Mouse (Mus musculus) hindbrain, postnatal 0 days (tissue): ENCODE data around the gene Nckap1. TPM values are rescaled to one million over a fixed set of nuclear protein-coding genes. Genes with fewer than 3 reads are reported as not detected.
A peak's percentile ranks its signal among the peaks of the same experiment; 100 is the strongest.

ENCODE experiments used
- ATAC-seq: fragments of 200-750 bp; cut with Nextera tagmentation; 2 replicates; pipeline ENCODE4 v1.8.0; 2017; ENCODE audit warnings: mild to moderate bottlenecking, moderate TSS enrichment, moderate library complexity
- DNase-seq: peaks from one replicate; pipeline ENCODE4 v3.0.0-alpha.2; 2015; ENCODE audit warnings: low spot score
- H3K27ac ChIP-seq: fragments of 300-500 bp; sonication (generic); 2 replicates; pipeline ENCODE4 v1.5.1; 2014; ENCODE audit warnings: mild to moderate bottlenecking
- H3K27me3 ChIP-seq: fragments of 300-500 bp; sonication (generic); 2 replicates; pipeline ENCODE4 v1.6.1; 2014; ENCODE audit warnings: low read length, mixed read lengths; ENCODE audit not compliant: insufficient read depth
- H3K36me3 ChIP-seq: fragments of 300-500 bp; sonication (generic); 2 replicates; pipeline ENCODE4 v1.6.1; 2014; ENCODE audit warnings: low read length, mixed read lengths; ENCODE audit not compliant: insufficient read depth
- H3K4me1 ChIP-seq: fragments of 300-500 bp; sonication (generic); 2 replicates; pipeline ENCODE4 v1.6.1; 2014; ENCODE audit warnings: antibody characterized with exemption, low read length, mixed read lengths; ENCODE audit not compliant: insufficient read depth
- H3K4me2 ChIP-seq: fragments of 300-500 bp; sonication (generic); 2 replicates; pipeline ENCODE4 v1.6.1; 2014; ENCODE audit warnings: low read depth, mild to moderate bottlenecking, low read length, moderate library complexity, mixed read lengths
- H3K4me3 ChIP-seq: fragments of 300-500 bp; sonication (generic); 2 replicates; pipeline ENCODE4 v1.5.1; 2014; ENCODE audit warnings: low read length
- H3K9ac ChIP-seq: fragments of 300-500 bp; sonication (generic); replicated peaks from 2 replicates; pipeline ENCODE4 v1.6.1; 2014; ENCODE audit warnings: mild to moderate bottlenecking, low read length, moderate library complexity, mixed read lengths
- H3K9me3 ChIP-seq: fragments of 300-500 bp; sonication (generic); 2 replicates; pipeline ENCODE4 v1.6.1; 2016; ENCODE audit warnings: low read length, mixed read lengths
- CTCF ChIP-seq: IDR thresholded peaks from 2 replicates; pipeline ENCODE4 v1.5.1; 2016; ENCODE audit warnings: antibody characterized with exemption, control low read depth, low read depth
- WGBS: fragments of 180-500 bp; shearing (Covaris S2); extraction: QIAGEN DNeasy Blood & Tissue Kit; methylation state at CpG from one replicate; pipeline ENCODE4 v1.1.7; 2014; 5-methylcytosine and 5-hydroxymethylcytosine counted together
- polyA plus RNA-seq: library from polyadenylated mRNA; unstranded; fragments of >200 nt; fragmentation: Nextera tagmentation; extraction: Ambion mirVana; gene quantifications from 2 replicates; pipeline ENCODE4 v1.2.1, GENCODE M21; 2015
- total RNA-seq: library from RNA; depleted of rRNA; stranded (reverse); fragments of >200 nt; gene quantifications from 2 replicates; pipeline ENCODE4 v1.2.3, GENCODE M21; 2014

Nckap1 gene
- total and polyA plus RNA-seq, 2 experiments from 2014 or later, result 81.9 to 119 TPM

DNA sequence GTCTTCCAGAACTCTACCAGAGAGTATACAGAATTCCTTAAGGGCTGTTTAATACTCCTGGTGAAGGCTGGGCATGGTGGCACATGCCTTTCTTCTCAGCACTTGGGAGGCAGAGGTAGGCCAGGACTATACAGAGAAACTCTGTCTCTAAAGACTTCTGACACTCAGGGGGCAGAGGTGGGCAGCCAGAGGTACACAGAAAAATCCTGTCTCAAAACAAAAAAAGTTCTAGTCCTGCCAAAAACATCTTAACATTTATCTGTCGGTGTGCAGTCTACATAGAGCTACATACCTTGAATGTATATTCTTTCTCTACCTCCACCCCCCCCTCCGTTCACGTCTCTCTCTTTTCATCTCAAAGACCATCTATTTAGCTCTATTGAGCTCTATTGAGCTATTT, 1.2 kb upstream of the Nckap1 start:
- H3K4me3 ChIP-seq, result no peak overlapping the region
- no peak overlapping the region for H3K4me2 ChIP-seq
- ATAC-seq (no peak), DNase-seq (no peak)
- H3K9ac ChIP-seq, result no peak overlapping the region
- H3K36me3 ChIP-seq, result no peaks in the 10 kb centered on the region
- TF ChIP-seq CTCF, result no peak
- H3K27me3 ChIP-seq, result no peaks in the 10 kb centered on the region
- 83% methylated on average over 3 of the region's 3 CpGs for WGBS
- no peaks in the 10 kb centered on the region for H3K9me3 ChIP-seq
- peaks cover 10% of the 10 kb centered on the region for H3K4me1 ChIP-seq
- no peak overlapping the region for H3K27ac ChIP-seq

DNA sequence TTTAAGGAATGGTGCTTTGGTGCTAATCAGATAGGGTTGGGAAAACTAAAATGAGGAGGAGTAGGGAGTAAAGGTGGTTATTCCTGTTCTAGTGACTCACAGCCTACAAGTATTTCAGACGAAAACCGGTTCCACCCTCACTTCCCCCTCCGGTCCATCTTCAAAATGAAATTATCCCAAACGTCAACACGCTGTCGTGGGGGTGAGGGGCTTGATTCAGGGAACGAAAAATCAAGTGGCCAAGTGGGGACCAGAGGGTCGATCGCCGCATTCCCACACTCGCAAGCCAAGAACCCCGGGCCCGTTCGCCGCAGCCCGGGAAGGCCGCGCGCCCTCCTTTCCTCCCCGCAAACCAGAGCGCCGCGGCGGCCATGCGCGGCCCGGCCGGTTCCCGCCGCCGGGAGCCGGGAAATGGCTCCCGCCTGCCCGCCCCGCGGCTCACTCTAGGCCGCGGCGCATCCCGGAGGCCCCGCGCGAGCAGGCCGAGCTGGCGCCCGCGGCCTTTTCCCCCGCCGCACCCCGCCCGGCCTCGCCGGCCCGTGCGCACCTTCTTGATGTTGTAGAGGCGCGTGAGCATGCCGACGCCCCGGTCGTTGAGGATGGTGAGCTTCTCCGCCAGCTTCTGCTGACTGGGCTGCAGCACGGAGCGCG, 744 bp downstream of the Nckap1 start:
- peak overlapping the region; percentile 99 for H3K27ac ChIP-seq
- H3K9ac ChIP-seq, result peak overlapping the region; percentile 99
- H3K4me2 ChIP-seq, result peak overlapping the region; percentile 67
- TF ChIP-seq CTCF, result no peak
- peak overlapping the region; percentile 92 for H3K4me3 ChIP-seq
- H3K27me3 ChIP-seq, result no peaks in the 10 kb centered on the region
- WGBS, result under 1% methylated on average over 50 of the region's 65 CpGs
- peaks cover 10% of the 10 kb centered on the region for H3K4me1 ChIP-seq
- H3K36me3 ChIP-seq, result no peaks in the 10 kb centered on the region
- DNase-seq, result peak; percentile 64
- no peaks in the 10 kb centered on the region for H3K9me3 ChIP-seq
- ATAC-seq, result peak; percentile 77

DNA sequence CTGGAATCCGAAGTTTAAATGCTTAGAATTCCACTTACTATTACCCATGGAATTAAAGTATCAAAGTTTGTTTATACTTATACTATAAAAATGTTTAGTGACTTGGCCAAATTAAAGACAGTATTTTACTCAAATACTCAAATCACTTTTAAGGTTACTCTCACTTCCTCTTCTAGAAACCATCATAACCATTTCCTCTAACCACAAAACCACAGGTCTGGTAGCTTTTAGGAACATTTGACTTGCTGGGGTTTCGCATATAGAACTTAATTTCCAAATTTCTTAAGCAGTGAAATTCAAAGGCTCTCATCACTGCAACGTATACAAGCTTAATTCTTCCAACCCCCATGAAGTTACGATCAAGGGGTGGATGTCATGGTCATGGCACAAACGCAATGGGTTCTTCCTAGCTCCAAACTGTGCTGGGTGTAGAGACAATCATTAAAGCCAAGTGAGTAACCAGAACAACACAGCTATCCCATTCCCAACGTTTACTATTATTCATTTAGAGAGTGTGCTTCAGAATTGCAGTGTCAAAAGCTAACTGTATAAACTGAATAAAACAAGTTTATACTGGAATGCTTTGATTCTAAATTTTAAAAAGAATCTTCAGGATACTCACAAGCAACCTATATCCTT, 1.8 kb downstream of the Nckap1 start:
- no peaks in the 10 kb centered on the region for H3K27me3 ChIP-seq
- WGBS, result 42% methylated on average over 6 of the region's 6 CpGs
- peaks cover 10% of the 10 kb centered on the region for H3K4me1 ChIP-seq
- no peak for ATAC-seq
- H3K9ac ChIP-seq, result no peak overlapping the region
- peak overlapping the region; percentile 67 for H3K4me2 ChIP-seq
- H3K9me3 ChIP-seq, result no peaks in the 10 kb centered on the region
- no peak for DNase-seq
- no peaks in the 10 kb centered on the region for H3K36me3 ChIP-seq
- peak overlapping the region; percentile 92 for H3K4me3 ChIP-seq
- no peak for TF ChIP-seq CTCF
- H3K27ac ChIP-seq, result no peak overlapping the region

DNA sequence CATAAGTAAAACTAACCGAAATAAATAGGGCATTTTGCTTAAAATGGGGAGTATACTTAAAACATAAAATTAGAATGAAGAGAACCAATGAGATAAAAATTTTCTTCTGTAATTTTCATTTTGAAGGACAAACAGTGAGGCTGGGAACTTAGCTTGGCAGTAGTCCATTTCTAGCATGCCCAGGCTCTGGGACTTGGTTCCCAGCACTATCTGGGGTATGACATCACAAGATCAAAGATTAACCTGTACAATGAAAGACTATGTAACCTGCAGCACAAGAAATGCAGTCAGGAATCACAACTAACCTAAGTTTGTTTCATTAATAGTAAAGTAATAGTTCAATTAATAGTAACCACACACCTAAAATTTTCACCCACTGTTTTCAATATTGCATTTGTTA, 3.9 kb downstream of the Nckap1 start:
- H3K9me3 ChIP-seq, result no peaks in the 10 kb centered on the region
- H3K27me3 ChIP-seq, result no peaks in the 10 kb centered on the region
- WGBS, result 95% methylated on average over 1 of the region's 1 CpGs
- no peaks in the 10 kb centered on the region for H3K36me3 ChIP-seq
- no peak overlapping the region for H3K4me2 ChIP-seq
- H3K4me3 ChIP-seq, result no peak overlapping the region
- H3K27ac ChIP-seq, result no peak overlapping the region
- H3K4me1 ChIP-seq, result peaks cover 10% of the 10 kb centered on the region
- ATAC-seq (no peak), DNase-seq (no peak)
- no peak for TF ChIP-seq CTCF
- no peak overlapping the region for H3K9ac ChIP-seq

DNA sequence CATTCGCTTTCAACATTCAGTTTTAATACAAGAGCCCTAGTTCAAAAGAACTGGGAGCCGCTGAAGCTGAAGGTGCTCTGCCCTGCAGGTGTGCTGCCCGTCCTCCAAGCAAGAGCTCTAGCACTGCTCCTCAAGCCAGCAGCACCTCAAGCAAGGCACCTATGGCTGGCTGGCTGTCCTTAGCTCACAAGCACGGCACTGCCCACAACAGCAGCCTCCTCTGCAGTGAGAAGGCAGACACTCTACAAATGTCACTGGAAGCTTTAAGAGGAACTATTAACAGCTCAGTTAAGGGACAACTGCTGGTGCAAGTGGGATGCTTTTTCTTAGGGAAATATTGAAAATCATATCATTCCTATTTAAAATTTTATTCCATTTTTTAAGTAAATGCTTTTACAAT, 10.5 kb downstream of the Nckap1 start:
- Histone ChIP-seq H3K36me3 (no peaks in the 10 kb centered on the region), H3K4me3 (no peak overlapping the region), H3K27ac (no peak overlapping the region), H3K4me1 (no peaks in the 10 kb centered on the region), H3K9me3 (no peaks in the 10 kb centered on the region), H3K27me3 (no peaks in the 10 kb centered on the region), H3K9ac (no peak overlapping the region), H3K4me2 (no peak overlapping the region)
- no peak for TF ChIP-seq CTCF
- WGBS, result 66% methylated on average over 4 of the region's 4 CpGs
- no peak for DNase-seq
- ATAC-seq, result no peak

DNA sequence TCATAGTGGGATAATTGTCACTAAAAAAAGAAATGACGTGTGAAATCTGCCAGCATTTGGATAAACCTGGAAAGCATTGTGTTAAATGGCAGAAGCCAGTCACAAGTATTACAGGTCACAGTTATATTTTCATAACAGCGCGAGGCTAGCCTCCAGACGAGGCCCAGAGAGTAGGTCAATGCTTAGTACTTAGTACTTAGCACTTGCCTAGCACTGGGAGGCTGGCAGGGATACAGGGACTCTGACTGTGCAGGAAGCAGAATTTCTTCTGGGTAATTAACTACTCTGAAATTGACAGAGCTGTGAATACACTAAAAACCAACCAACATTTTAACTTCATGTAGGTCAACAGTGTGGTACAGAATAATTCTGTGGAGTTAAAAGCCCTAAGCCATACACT, 13.8 kb downstream of the Nckap1 start:
- no peak overlapping the region for H3K4me2 ChIP-seq
- no peaks in the 10 kb centered on the region for H3K9me3 ChIP-seq
- no peak overlapping the region for H3K27ac ChIP-seq
- 84% methylated on average over 4 of the region's 4 CpGs for WGBS
- H3K4me1 ChIP-seq, result no peaks in the 10 kb centered on the region
- ATAC-seq (no peak), DNase-seq (no peak)
- no peak overlapping the region for H3K4me3 ChIP-seq
- no peaks in the 10 kb centered on the region for H3K27me3 ChIP-seq
- no peak for TF ChIP-seq CTCF
- H3K9ac ChIP-seq, result no peak overlapping the region
- no peaks in the 10 kb centered on the region for H3K36me3 ChIP-seq

DNA sequence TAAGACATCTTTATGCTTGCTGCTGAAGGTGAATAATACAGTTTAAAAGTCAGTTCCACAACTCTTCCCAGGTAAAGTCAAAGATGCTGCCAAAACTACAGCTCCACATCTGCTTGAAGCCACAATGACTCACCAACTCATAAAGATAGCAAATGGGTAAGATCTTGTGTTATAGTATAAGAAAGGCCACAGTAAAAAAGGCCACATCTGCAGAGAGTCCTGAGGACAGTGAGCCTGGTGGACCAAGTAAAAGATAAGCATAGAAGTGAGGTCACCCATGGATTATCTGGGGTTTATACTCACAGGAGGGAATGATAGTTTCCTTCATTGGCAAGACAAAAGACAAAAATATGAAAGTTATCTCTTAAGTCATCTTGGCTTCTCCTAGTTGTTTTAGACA, 18.9 kb downstream of the Nckap1 start:
- ATAC-seq, result no peak
- no peak overlapping the region for H3K9ac ChIP-seq
- H3K4me2 ChIP-seq, result no peak overlapping the region
- no peak for TF ChIP-seq CTCF
- H3K9me3 ChIP-seq, result no peaks in the 10 kb centered on the region
- DNase-seq, result no peak
- no peak overlapping the region for H3K27ac ChIP-seq
- no peaks in the 10 kb centered on the region for H3K4me1 ChIP-seq
- H3K27me3 ChIP-seq, result no peaks in the 10 kb centered on the region
- no peak overlapping the region for H3K4me3 ChIP-seq
- 0 out of 2 replicates have a peak, but pooled peaks cover 4% of the 10 kb centered on the region for H3K36me3 ChIP-seq
